Mouse (Mus musculus) heart, postnatal 4 days (tissue): ENCODE measurements at regions not wholly inside any gene's neighbourhood (a gene's known extent, or its start where the extent isn't known, plus 50 kb on each side); places are given as distances from the start of the nearest gene placed in this dataset.

Experiments
- DNase-seq: peaks from one replicate; pipeline ENCODE4 v3.0.0; 2021

GRCm38 (mm10) chr11:90797577-90797976, 109.4 kb upstream of the Tom1l1 start:
- DNase-seq, result no peak

GRCm38 (mm10) chr11:90783537-90783936, 95.4 kb upstream of the Tom1l1 start:
- no peak for DNase-seq

- DNase-seq, result peak; percentile 25
Measured at GRCm38 (mm10) chr11:90782975-90783374, 94.8 kb upstream of the Tom1l1 start.

GRCm38 (mm10) chr11:90775752-90776151, 87.6 kb upstream of the Tom1l1 start:
- no peak for DNase-seq

- no peak for DNase-seq
Measured at GRCm38 (mm10) chr11:90755981-90756380, 67.8 kb upstream of the Tom1l1 start.

GRCm38 (mm10) chr11:90748448-90748847, 60.3 kb upstream of the Tom1l1 start:
- no peak for DNase-seq

- DNase-seq, result no peak
Measured at GRCm38 (mm10) chr11:90741952-90742617, 53.9 kb upstream of the Tom1l1 start.

GRCm38 (mm10) chr11:90739501-90739900, 51.3 kb upstream of the Tom1l1 start:
- DNase-seq, result no peak

- DNase-seq, result no peak
Measured at GRCm38 (mm10) chr11:90738741-90739140, 50.6 kb upstream of the Tom1l1 start.
